Mouse (Mus musculus) CH12F3 (cell line): Measurements from ENCODE around the gene Ero1lb.

Experiments used
- in situ Hi-C: fragments of 300-500 bp; cut with MboI; formaldehyde crosslinking; loops from 2 replicates; pipeline ENCODE4 v1.14.3; 2020; ENCODE audit warnings: low sequenced_read_pairs

Gene Ero1lb

GRCm38 (mm10) chr13:12565621-12566390 lies at the start of gene Ero1lb:
Gene Ero1lb, plus strand, starts transcription at chr13:12565874.
- in situ Hi-C loops: no loop called here

- in situ Hi-C loops: no loop called here
Measured at GRCm38 (mm10) chr13:12519371-12519770, 46.3 kb upstream of the Ero1lb start.

- in situ Hi-C loops: no loop called here
Measured at GRCm38 (mm10) chr13:12519955-12520584, 45.6 kb upstream of the Ero1lb start, which contains the start of gene Edaradd. Gene Edaradd, minus strand, starts transcription at chr13:12520438.

DNA sequence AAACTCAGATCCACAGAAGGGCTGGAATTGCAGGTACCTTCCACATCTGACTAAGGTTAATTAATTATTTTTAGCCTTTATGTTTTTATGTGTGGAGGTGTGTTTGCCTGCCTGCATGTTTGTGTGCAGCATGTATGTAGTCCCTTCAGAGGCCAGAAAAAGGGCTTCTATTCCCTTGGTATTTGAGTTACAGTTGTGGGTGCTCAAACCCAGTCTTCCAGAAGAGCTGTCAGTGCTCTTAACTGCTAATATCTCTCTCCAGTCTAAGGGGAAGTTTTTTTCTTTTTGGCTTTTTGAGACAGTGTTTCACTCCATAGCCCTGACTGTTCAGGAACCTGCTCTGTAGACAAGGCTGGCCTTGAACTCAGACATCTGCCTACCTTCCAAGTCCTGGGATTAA lies 43.3 kb upstream of the Ero1lb start:
- in situ Hi-C loops: no loop called here

DNA sequence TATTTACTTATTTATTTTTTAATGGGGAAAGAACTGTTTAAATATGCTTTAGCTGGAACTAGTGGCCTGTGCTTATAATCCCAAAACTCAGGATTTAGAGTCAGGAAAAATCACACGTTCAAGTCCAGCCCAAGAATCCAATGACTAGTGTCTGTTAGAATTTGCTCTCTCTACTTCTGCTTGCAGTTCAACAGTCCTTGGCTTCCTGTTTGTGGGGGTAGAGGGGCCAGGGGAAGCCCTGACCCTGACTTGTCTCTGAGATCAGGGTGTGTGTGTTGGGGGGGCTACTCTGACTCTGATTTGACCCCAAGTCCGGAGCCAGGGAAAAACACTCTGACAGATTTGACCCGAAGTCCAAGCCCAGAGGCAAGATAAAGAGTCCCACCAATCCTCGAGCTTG lies 40.0 kb upstream of the Ero1lb start:
- in situ Hi-C loops: no loop called here

DNA sequence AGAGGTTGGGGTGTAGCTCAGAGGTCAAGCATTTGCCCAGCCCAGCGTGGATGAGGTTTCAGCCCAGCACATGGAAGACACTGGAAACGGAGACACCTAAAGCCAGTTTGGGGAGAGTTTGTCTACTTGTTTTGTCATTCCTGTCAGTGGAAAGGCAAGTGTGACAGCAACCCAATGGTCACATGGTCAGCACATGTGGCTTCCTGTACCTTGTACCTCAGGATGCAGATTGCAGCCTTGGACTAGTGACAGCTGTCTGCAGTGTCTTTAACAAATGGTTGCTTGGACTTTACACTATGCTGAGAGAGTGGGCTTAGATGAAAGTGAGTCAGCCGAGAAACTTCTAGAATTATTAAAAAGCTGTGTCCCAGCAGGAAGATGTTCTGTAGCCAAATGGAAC lies 31.0 kb upstream of the Ero1lb start:
- in situ Hi-C loops: no loop called here

- in situ Hi-C loops: no loop called here
Measured at GRCm38 (mm10) chr13:12537971-12538370, 27.7 kb upstream of the Ero1lb start.

DNA sequence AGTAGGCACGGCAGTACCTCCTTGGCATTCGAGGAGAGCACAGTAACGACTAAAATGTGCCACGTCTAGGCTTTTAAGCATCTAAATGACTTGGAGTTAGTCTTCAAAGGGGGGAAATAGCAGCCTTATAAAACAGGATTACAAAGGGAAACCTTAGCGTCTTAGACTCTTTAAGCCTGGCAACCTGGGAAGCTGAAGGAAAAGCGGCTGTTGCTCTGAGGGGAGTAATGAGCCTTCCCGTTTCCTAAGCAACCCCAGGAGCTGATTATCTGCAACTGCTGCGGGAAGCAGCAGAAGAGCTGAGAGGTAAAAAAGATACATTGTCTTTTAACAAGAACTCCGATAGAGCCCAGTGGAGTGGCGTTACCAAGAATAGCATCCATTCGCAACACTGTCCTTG lies 26.0 kb upstream of the Ero1lb start:
- in situ Hi-C loops: no loop called here

DNA sequence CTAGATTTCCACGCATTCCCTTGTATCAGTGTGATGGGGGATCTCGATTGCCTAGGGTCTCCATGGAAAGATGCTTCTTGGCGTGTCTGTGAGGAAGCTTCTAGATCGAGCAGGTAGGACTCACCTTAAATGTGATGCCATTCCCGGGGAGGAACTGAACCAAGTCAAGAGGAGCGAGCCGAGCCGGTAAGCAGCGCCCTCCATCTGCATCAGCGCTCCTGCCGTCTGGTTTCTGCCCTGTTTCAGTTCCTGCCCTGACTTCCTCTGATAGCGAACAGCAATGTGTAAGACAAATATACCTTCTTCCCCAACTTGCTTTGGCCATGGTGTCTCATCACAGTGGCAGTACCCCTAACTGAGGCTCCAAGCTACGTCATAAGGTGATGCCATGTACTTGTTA lies 25.6 kb upstream of the Ero1lb start:
- in situ Hi-C loops: no loop called here

GRCm38 (mm10) chr13:12542006-12542981 lies 23.4 kb upstream of the Ero1lb start:
- in situ Hi-C loops: no loop called here

DNA sequence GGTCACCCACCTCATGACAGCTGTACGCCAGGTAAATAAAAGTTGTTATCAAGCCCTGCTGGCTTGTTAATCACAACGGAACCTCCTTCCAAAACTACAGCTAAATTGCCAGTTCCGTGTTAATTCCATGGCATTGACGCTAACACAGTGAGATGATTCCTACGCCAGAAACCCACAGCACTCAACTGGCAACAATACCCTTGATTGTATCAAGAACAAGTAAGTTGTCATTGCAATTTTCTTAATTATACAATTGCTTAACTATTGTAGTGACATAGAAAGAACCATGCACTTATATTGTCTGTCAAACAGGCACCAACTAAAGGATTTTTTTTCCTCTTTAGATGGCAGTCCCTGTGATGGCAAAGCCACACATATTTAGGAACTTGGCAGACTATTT lies 22.4 kb upstream of the Ero1lb start:
- in situ Hi-C loops: no loop called here

DNA sequence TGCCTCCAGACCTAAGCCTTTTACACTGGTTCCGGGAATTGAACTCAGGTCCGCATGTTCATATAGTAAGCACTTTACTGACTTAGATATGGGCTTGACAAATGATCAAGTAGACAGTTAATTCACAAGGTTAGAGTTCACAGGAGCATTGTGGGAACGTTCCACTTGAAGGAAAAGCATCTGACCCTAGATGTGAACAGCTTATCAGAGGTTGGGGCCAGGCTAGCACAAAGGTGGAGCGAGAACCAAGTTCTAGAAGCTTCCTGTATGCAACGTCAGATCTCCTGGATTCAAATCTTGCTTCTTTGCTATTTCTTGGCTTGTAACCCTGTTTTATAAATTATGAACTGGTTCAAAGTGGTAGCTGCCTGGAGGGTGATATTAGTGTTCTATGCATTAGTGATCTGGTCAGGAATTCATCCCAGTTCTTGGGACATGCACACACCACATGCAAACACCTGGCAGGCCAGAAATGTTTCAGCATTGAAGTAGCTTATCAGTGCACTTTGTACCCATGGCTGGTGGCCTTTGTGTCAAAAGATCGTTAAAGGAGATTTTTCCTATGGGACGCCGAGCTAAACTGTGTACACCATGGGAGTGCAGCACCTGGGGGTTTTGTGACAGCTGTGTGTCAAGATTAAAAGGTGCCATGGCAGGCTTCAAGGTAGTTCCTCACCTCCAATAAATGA lies 21.6 kb upstream of the Ero1lb start:
- in situ Hi-C loops: no loop called here

DNA sequence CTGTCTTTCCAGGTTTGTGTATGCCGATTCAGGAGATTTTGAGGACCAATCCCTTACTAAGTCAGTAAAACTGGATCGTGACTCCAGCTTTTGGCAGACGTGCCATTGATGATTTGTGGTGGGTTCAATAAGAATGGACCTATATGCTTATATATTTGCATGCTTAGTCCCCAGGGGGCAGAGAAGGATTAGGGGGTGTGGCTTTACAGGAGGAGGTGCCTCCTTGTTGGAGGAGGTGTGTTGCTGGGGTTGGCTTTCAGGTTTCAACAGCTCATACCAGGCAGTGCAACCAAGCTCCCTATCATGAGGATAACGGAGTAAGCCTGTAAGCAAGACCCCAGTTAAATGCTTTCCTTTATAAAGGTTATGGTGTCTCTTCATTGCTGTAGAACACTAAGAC lies 11.5 kb upstream of the Ero1lb start:
- in situ Hi-C loops: no loop called here

GRCm38 (mm10) chr13:12559044-12559443 lies 6.6 kb upstream of the Ero1lb start:
- in situ Hi-C loops: no loop called here

GRCm38 (mm10) chr13:12559462-12560120 lies 6.1 kb upstream of the Ero1lb start:
- in situ Hi-C loops: no loop called here

DNA sequence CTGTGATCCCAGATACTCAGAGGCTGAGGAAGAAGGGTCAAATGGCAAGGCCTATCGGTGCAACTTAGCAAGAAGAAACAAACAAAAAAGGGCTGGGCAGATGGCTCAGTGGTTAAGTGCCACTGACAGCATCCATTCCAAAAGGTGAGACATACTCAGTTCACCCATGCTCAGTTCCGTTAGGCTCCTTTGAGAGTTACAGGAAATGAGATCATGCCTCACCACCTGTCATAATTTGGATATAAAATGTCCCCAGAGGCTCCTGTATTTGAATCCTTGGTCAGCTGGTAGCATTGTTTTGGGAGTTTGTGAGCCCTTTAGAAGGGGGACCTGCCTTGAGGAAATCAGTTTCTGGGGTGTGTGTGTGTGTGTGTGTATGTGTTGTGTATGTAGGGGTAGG lies 3.9 kb upstream of the Ero1lb start:
- in situ Hi-C loops: no loop called here

GRCm38 (mm10) chr13:12562256-12562655 lies 3.4 kb upstream of the Ero1lb start:
- in situ Hi-C loops: no loop called here

- in situ Hi-C loops: no loop called here
Measured at GRCm38 (mm10) chr13:12567936-12568335, 2.3 kb downstream of the Ero1lb start.

- in situ Hi-C loops: no loop called here
Measured at GRCm38 (mm10) chr13:12568597-12569469, 3.2 kb downstream of the Ero1lb start.
